Mouse (Mus musculus): ENCODE data around the gene Vamp9. TPM values are rescaled to one million over a fixed set of nuclear protein-coding genes. Genes with fewer than 3 reads are reported as not detected.

Gene Vamp9
- polyA plus RNA-seq, 1 experiment from 2014 or later, result 0.54 TPM

- no peak overlapping the region for H3K27ac ChIP-seq
- 89% methylated on average over 1 of the region's 1 CpGs for WGBS
- H3K27me3 ChIP-seq, result no peaks in the 10 kb centered on the region
- no peaks in the 10 kb centered on the region for H3K4me1 ChIP-seq
- H3K4me3 ChIP-seq, result no peak overlapping the region
- peaks cover 42% of the 10 kb centered on the region for H3K36me3 ChIP-seq
- no peaks in the 10 kb centered on the region for H3K9me3 ChIP-seq
- ATAC-seq (ENCODE audit: insufficient number of reproducible peaks, low FRiP score, low TSS enrichment, low read depth), result no peak
- H3K4me2 ChIP-seq, result no peak overlapping the region
- H3K9ac ChIP-seq, result no peak overlapping the region
Observed at GRCm38 (mm10) chr5:99958666-99959065, 52.6 kb downstream of the Vamp9 start.

GRCm38 (mm10) chr5:99959236-99959936 is 53.3 kb downstream of the Vamp9 start:
- 85% methylated on average over 2 of the region's 2 CpGs for WGBS
- Histone ChIP-seq H3K4me2 (no peak overlapping the region), H3K9me3 (no peaks in the 10 kb centered on the region), H3K36me3 (peaks cover 47% of the 10 kb centered on the region), H3K27me3 (no peaks in the 10 kb centered on the region), H3K4me3 (no peak overlapping the region), H3K27ac (no peak overlapping the region), H3K9ac (no peak overlapping the region), H3K4me1 (no peaks in the 10 kb centered on the region)
- no peak for ATAC-seq (ENCODE audit: insufficient number of reproducible peaks, low FRiP score, low TSS enrichment, low read depth)

GRCm38 (mm10) chr5:99959960-99960359 is 53.9 kb downstream of the Vamp9 start:
- Histone ChIP-seq H3K27me3 (no peaks in the 10 kb centered on the region), H3K27ac (no peak overlapping the region), H3K9ac (no peak overlapping the region), H3K36me3 (peaks cover 49% of the 10 kb centered on the region), H3K4me2 (no peak overlapping the region), H3K4me1 (no peaks in the 10 kb centered on the region), H3K4me3 (no peak overlapping the region), H3K9me3 (no peaks in the 10 kb centered on the region)
- ATAC-seq (ENCODE audit: insufficient number of reproducible peaks, low FRiP score, low TSS enrichment, low read depth), result no peak
- 76% methylated on average over 2 of the region's 2 CpGs for WGBS

GRCm38 (mm10) chr5:99973941-99974340 is 67.9 kb downstream of the Vamp9 start:
- Histone ChIP-seq H3K4me1 (peaks cover 17% of the 10 kb centered on the region), H3K27ac (no peak overlapping the region), H3K4me2 (no peak overlapping the region; the same call in 1 of the 2 replicates), H3K9ac (no peak overlapping the region), H3K36me3 (peaks cover 2% of the 10 kb centered on the region; the same call in 1 of the 2 replicates), H3K9me3 (no peaks in the 10 kb centered on the region), H3K27me3 (no peaks in the 10 kb centered on the region), H3K4me3 (no peak overlapping the region)
- 20% methylated on average over 2 of the region's 2 CpGs for WGBS
- ATAC-seq (ENCODE audit: insufficient number of reproducible peaks, low FRiP score, low TSS enrichment, low read depth), result no peak

- no peak overlapping the region for H3K4me3 ChIP-seq
- no peak for ATAC-seq (ENCODE audit: insufficient number of reproducible peaks, low FRiP score, low TSS enrichment, low read depth)
- peaks cover 19% of the 10 kb centered on the region for H3K4me1 ChIP-seq
- no peaks in the 10 kb centered on the region for H3K9me3 ChIP-seq
- H3K4me2 ChIP-seq, result peak overlapping the region; percentile 20; the same call in 1 of the 2 replicates
- H3K36me3 ChIP-seq, result peaks cover 2% of the 10 kb centered on the region; the same call in 1 of the 2 replicates
- H3K27me3 ChIP-seq, result no peaks in the 10 kb centered on the region
- no peak overlapping the region for H3K27ac ChIP-seq
- 56% methylated on average over 4 of the region's 4 CpGs for WGBS
- H3K9ac ChIP-seq, result no peak overlapping the region
Observed at GRCm38 (mm10) chr5:99975061-99975460, 69.0 kb downstream of the Vamp9 start.

GRCm38 (mm10) chr5:99975776-99976175 is 69.7 kb downstream of the Vamp9 start:
- WGBS, result 61% methylated on average over 1 of the region's 1 CpGs
- H3K36me3 ChIP-seq, result no peaks in the 10 kb centered on the region
- H3K27ac ChIP-seq, result no peak overlapping the region
- H3K9ac ChIP-seq, result no peak overlapping the region
- peak overlapping the region; percentile 11 for H3K4me3 ChIP-seq
- H3K9me3 ChIP-seq, result no peaks in the 10 kb centered on the region
- no peak for ATAC-seq (ENCODE audit: insufficient number of reproducible peaks, low FRiP score, low TSS enrichment, low read depth)
- H3K4me1 ChIP-seq, result peaks cover 19% of the 10 kb centered on the region
- no peaks in the 10 kb centered on the region for H3K27me3 ChIP-seq
- H3K4me2 ChIP-seq, result peak overlapping the region; percentile 25

- Histone ChIP-seq H3K4me1 (peaks cover 19% of the 10 kb centered on the region), H3K27me3 (no peaks in the 10 kb centered on the region), H3K4me2 (peak overlapping the region; percentile 63), H3K9me3 (no peaks in the 10 kb centered on the region), H3K27ac (peak overlapping the region; percentile 100; the same call in 1 of the 2 replicates), H3K4me3 (peak overlapping the region; percentile 92), H3K9ac (0 out of 2 replicates have a peak overlapping the region, but pooled peaks have one; percentile 7), H3K36me3 (no peaks in the 10 kb centered on the region)
- WGBS, result 3% methylated on average over 8 of the region's 8 CpGs
- no peak for ATAC-seq (ENCODE audit: insufficient number of reproducible peaks, low FRiP score, low TSS enrichment, low read depth)
Observed at GRCm38 (mm10) chr5:99976334-99976955, 70.4 kb downstream of the Vamp9 start.

- Histone ChIP-seq H3K4me3 (peak overlapping the region; percentile 92), H3K36me3 (no peaks in the 10 kb centered on the region), H3K9me3 (no peaks in the 10 kb centered on the region), H3K4me2 (peak overlapping the region; percentile 63), H3K9ac (peak overlapping the region; percentile 99), H3K27ac (peak overlapping the region; percentile 100), H3K4me1 (peaks cover 19% of the 10 kb centered on the region), H3K27me3 (no peaks in the 10 kb centered on the region)
- ATAC-seq (ENCODE audit: insufficient number of reproducible peaks, low FRiP score, low TSS enrichment, low read depth), result peak; percentile 51
- WGBS, result under 1% methylated on average over 46 of the region's 50 CpGs
Observed at GRCm38 (mm10) chr5:99977516-99978301, 71.7 kb downstream of the Vamp9 start.

- Histone ChIP-seq H3K36me3 (no peaks in the 10 kb centered on the region), H3K27me3 (no peaks in the 10 kb centered on the region), H3K9ac (peak within 1 kb of the TSS; percentile 99), H3K4me1 (peaks cover 17% of the 10 kb centered on the region), H3K4me2 (peak within 1 kb of the TSS; percentile 63), H3K9me3 (no peaks in the 10 kb centered on the region), H3K4me3 (peak within 1 kb of the TSS; percentile 92), H3K27ac (peak within 1 kb of the TSS; percentile 100)
- WGBS, result under 1% methylated on average over 92 of the region's 97 CpGs
- ATAC-seq (ENCODE audit: insufficient number of reproducible peaks, low FRiP score, low TSS enrichment, low read depth), result peak; percentile 96
Observed at GRCm38 (mm10) chr5:99978699-99979442, 72.8 kb downstream of the Vamp9 start, which contains the start of the genes Hnrnpd and 4930524J08Rik. Hnrnpd (minus strand) TSS chr5:99978938. 4930524J08Rik (plus strand) TSS chr5:99979061.

- Histone ChIP-seq H3K27me3 (no peaks in the 10 kb centered on the region), H3K9ac (no peak overlapping the region), H3K36me3 (no peaks in the 10 kb centered on the region), H3K9me3 (no peaks in the 10 kb centered on the region), H3K27ac (no peak overlapping the region), H3K4me3 (no peak overlapping the region), H3K4me2 (no peak overlapping the region), H3K4me1 (peaks cover 3% of the 10 kb centered on the region; the same call in 1 of the 2 replicates)
- ATAC-seq (ENCODE audit: insufficient number of reproducible peaks, low FRiP score, low TSS enrichment, low read depth), result no peak
- 84% methylated on average over 9 of the region's 9 CpGs for WGBS
Observed at GRCm38 (mm10) chr5:99983452-99984061, 77.5 kb downstream of the Vamp9 start.

- Histone ChIP-seq H3K27me3 (no peaks in the 10 kb centered on the region), H3K9ac (no peak overlapping the region), H3K36me3 (no peaks in the 10 kb centered on the region), H3K27ac (no peak overlapping the region), H3K4me2 (no peak overlapping the region), H3K4me1 (no peaks in the 10 kb centered on the region), H3K4me3 (no peak overlapping the region), H3K9me3 (no peaks in the 10 kb centered on the region)
- no peak for ATAC-seq (ENCODE audit: insufficient number of reproducible peaks, low FRiP score, low TSS enrichment, low read depth)
- 80% methylated on average over 3 of the region's 3 CpGs for WGBS
Observed at GRCm38 (mm10) chr5:99994166-99994565, 88.1 kb downstream of the Vamp9 start.
